Mouse (Mus musculus): ENCODE measurements around the gene Capns1. TPM values are rescaled to one million over a fixed set of nuclear protein-coding genes. Genes with fewer than 3 reads are reported as not detected.

Capns1 gene
- polyA plus RNA-seq, 1 experiment from 2014 or later = 66.5 TPM

GRCm38 (mm10) chr7:30143555-30144209, 54.9 kb downstream of the Capns1 start:
- DNase-seq (ENCODE audit: low spot score) = peak; percentile 93
- Histone ChIP-seq H3K36me3 (peaks cover 57% of the 10 kb centered on the region), H3K9me3 (replicated peaks) (peaks cover 6% of the 10 kb centered on the region; the same call in 1 of the 2 replicates), H3K27me3 (ENCODE audit: low read depth, poor library complexity, severe bottlenecking) (no peaks in the 10 kb centered on the region), H3K4me3 (peak overlapping the region; percentile 64), H3K27ac (peak overlapping the region; percentile 89), H3K4me1 (no peaks in the 10 kb centered on the region; the same call in 1 of the 2 replicates)
- 2% methylated on average over 35 of the region's 35 CpGs for WGBS

DNA sequence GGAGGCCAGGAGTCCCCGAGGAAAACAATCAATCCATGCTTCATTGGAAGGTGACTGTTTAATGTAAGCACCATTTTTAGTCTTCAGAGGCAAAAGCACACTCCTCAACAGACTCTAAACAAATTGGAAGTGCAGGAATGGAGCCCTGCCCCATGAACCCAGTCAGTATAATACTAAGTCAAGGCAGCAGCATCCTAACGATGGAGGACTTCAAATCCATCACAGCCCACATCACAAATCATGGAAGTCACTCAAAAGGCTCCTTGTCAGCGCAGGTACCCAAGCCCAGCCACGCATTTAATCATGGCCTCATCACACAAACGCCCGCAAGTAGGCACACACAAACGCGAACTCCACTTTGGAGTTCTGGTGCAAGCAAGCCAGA, 55.4 kb downstream of the Capns1 start:
- H3K27ac ChIP-seq = peak overlapping the region; percentile 89
- H3K27me3 ChIP-seq (ENCODE audit: low read depth, poor library complexity, severe bottlenecking) = no peaks in the 10 kb centered on the region
- H3K4me1 ChIP-seq = no peaks in the 10 kb centered on the region; the same call in 1 of the 2 replicates
- 0 out of 2 replicates have a peak, but pooled peaks cover 5% of the 10 kb centered on the region for H3K9me3 ChIP-seq (replicated peaks)
- peak overlapping the region; percentile 64 for H3K4me3 ChIP-seq
- DNase-seq (ENCODE audit: low spot score) = no peak
- 19% methylated on average over 8 of the region's 8 CpGs for WGBS
- H3K36me3 ChIP-seq = peaks cover 57% of the 10 kb centered on the region

Other genes starting within 250 kb of the Capns1 start
- gene Zfp74, start 244.7 kb downstream of the Capns1 start, polyA plus RNA-seq (2016; fragmentation: Nextera tagmentation; extraction: Ambion mirVana) = 11.5 and 15.9 TPM in 2 replicates
- 35.6 and 37.3 TPM in 2 replicates for gene Zfp568, start 214.9 kb downstream of the Capns1 start, polyA plus RNA-seq (2016; fragmentation: Nextera tagmentation; extraction: Ambion mirVana)
- 2.5 and 3.6 TPM in 2 replicates for gene Zfp14, start 147.4 kb downstream of the Capns1 start, polyA plus RNA-seq (2016; fragmentation: Nextera tagmentation; extraction: Ambion mirVana)
- gene Zfp82, start 125.9 kb downstream of the Capns1 start, polyA plus RNA-seq (2016; fragmentation: Nextera tagmentation; extraction: Ambion mirVana) = 4.4 and 5.3 TPM in 2 replicates
- gene Gm26920, start 108.4 kb downstream of the Capns1 start, polyA plus RNA-seq (2016; fragmentation: Nextera tagmentation; extraction: Ambion mirVana) = 2.4 and 3.3 TPM in 2 replicates
- 20.5 and 23.6 TPM in 2 replicates for gene Zfp566, start 108.3 kb downstream of the Capns1 start, polyA plus RNA-seq (2016; fragmentation: Nextera tagmentation; extraction: Ambion mirVana)
- 107 and 129 TPM in 2 replicates for gene Zfp260, start 104.0 kb downstream of the Capns1 start, polyA plus RNA-seq (2016; fragmentation: Nextera tagmentation; extraction: Ambion mirVana)
- gene Zfp382, start 76.9 kb downstream of the Capns1 start, polyA plus RNA-seq (2016; fragmentation: Nextera tagmentation; extraction: Ambion mirVana) = 7.9 and 10.3 TPM in 2 replicates
- 14.8 and 19.6 TPM in 2 replicates for gene Zfp146, start 29.1 kb downstream of the Capns1 start, polyA plus RNA-seq (2016; fragmentation: Nextera tagmentation; extraction: Ambion mirVana)
- 1.4 and 1.8 TPM in 2 replicates for gene Cox7a1, start 14.7 kb downstream of the Capns1 start, polyA plus RNA-seq (2016; fragmentation: Nextera tagmentation; extraction: Ambion mirVana)
- 170 and 175 TPM in 2 replicates for gene Polr2i, start 33.1 kb upstream of the Capns1 start, polyA plus RNA-seq (2016; fragmentation: Nextera tagmentation; extraction: Ambion mirVana)
- 261 and 262 TPM in 2 replicates for gene Tbcb, start 33.5 kb upstream of the Capns1 start, polyA plus RNA-seq (2016; fragmentation: Nextera tagmentation; extraction: Ambion mirVana)
- gene Ovol3, start 36.9 kb upstream of the Capns1 start, polyA plus RNA-seq (2016; fragmentation: Nextera tagmentation; extraction: Ambion mirVana) = not detected in 2 replicates
- gene Thap8, start 81.3 kb upstream of the Capns1 start, polyA plus RNA-seq (2016; fragmentation: Nextera tagmentation; extraction: Ambion mirVana) = 0.15 and 0.25 TPM in 2 replicates
- gene Wdr62, start 81.6 kb upstream of the Capns1 start, polyA plus RNA-seq (2016; fragmentation: Nextera tagmentation; extraction: Ambion mirVana) = 15.1 and 15.5 TPM in 2 replicates
- 37.8 and 51.7 TPM in 2 replicates for gene Clip3, start 92.9 kb upstream of the Capns1 start, polyA plus RNA-seq (2016; fragmentation: Nextera tagmentation; extraction: Ambion mirVana)
- gene Alkbh6, start 109.9 kb upstream of the Capns1 start, polyA plus RNA-seq (2016; fragmentation: Nextera tagmentation; extraction: Ambion mirVana) = 93.3 and 107 TPM in 2 replicates
- gene Syne4, start 116.0 kb upstream of the Capns1 start, polyA plus RNA-seq (2016; fragmentation: Nextera tagmentation; extraction: Ambion mirVana) = 52.9 and 92.3 TPM in 2 replicates
- 2.1 and 4.2 TPM in 2 replicates for gene E130208F15Rik, start 122.9 kb upstream of the Capns1 start, polyA plus RNA-seq (2016; fragmentation: Nextera tagmentation; extraction: Ambion mirVana)
- 18.3 and 18.4 TPM in 2 replicates for gene Sdhaf1, start 125.1 kb upstream of the Capns1 start, polyA plus RNA-seq (2016; fragmentation: Nextera tagmentation; extraction: Ambion mirVana)
- 4.0 and 4.2 TPM in 2 replicates for gene Lrfn3, start 164.0 kb upstream of the Capns1 start, polyA plus RNA-seq (2016; fragmentation: Nextera tagmentation; extraction: Ambion mirVana)
- 7.6 and 8.6 TPM in 2 replicates for gene Tyrobp, start 214.9 kb upstream of the Capns1 start, polyA plus RNA-seq (2016; fragmentation: Nextera tagmentation; extraction: Ambion mirVana)
- not detected in 2 replicates for gene Hcst, start 221.0 kb upstream of the Capns1 start, polyA plus RNA-seq (2016; fragmentation: Nextera tagmentation; extraction: Ambion mirVana)
- 0.55 and 1.2 TPM in 2 replicates for gene Nfkbid, start 222.9 kb upstream of the Capns1 start, polyA plus RNA-seq (2016; fragmentation: Nextera tagmentation; extraction: Ambion mirVana)
- gene Aplp1, start 246.7 kb upstream of the Capns1 start, polyA plus RNA-seq (2016; fragmentation: Nextera tagmentation; extraction: Ambion mirVana) = 8.4 and 13.4 TPM in 2 replicates